Mouse (Mus musculus) CH12.LX (cell line): Measurements from ENCODE around the gene Olfr583. TPM values are rescaled to one million over a fixed set of nuclear protein-coding genes. Genes with fewer than 3 reads are reported as not detected.

Experiments
- DNase-seq: peaks from one replicate; pipeline ENCODE4 v3.0.0-alpha.2; 2013; ENCODE audit errors: extremely low read depth
- H3K27ac ChIP-seq: 2 replicates; pipeline ENCODE4 v1.5.1; 2012; ENCODE audit warnings: low read depth, mild to moderate bottlenecking, control low read depth, moderate library complexity; ENCODE audit not compliant: insufficient read depth
- H3K27me3 ChIP-seq: replicated peaks from 2 replicates; pipeline ENCODE3; 2012; ENCODE audit warnings: inconsistent platforms
- H3K36me3 ChIP-seq, 2 experiments: replicated peaks in 1 of 2; 2 replicates each; pipeline versions ENCODE3 to v1.6.1; 2012; ENCODE audit warnings: inconsistent platforms in 1 of 2, low read length in 1 of 2, mild to moderate bottlenecking in 1 of 2, mixed read lengths in 1 of 2, moderate library complexity in 1 of 2; ENCODE audit not compliant: control insufficient read depth in 1 of 2, insufficient read depth in 1 of 2
- H3K4me1 ChIP-seq, 2 experiments: 2 replicates each; pipeline ENCODE4 v1.6.1; 2012; ENCODE audit warnings: inconsistent platforms in 1 of 2, moderate library complexity in 1 of 2; ENCODE audit not compliant: insufficient read depth in 2 of 2, control insufficient read depth in 1 of 2
- H3K4me2 ChIP-seq: 2 replicates; pipeline ENCODE4 v1.6.1; 2012; ENCODE audit warnings: low read depth, mild to moderate bottlenecking, control low read depth; ENCODE audit not compliant: poor library complexity, insufficient read depth, severe bottlenecking
- H3K4me3 ChIP-seq, 3 experiments: fragments of 150-350 bp in 1 of 3; sonication (generic) in 1 of 3; replicated peaks in 1 of 3; 2 replicates each; pipeline versions ENCODE3 to v1.5.1; 2011 to 2012; ENCODE audit warnings: low read depth in 2 of 3, low read length in 2 of 3, mild to moderate bottlenecking in 2 of 3, moderate library complexity in 2 of 3, control low read depth in 1 of 3, improper control_type of control experiment in 1 of 3, inconsistent platforms in 1 of 3, mixed read lengths in 1 of 3; ENCODE audit not compliant: poor library complexity in 1 of 3
- H3K79me2 ChIP-seq: replicated peaks from 2 replicates; pipeline ENCODE4 v1.6.1; 2012; ENCODE audit warnings: mild to moderate bottlenecking, moderate library complexity; ENCODE audit not compliant: control insufficient read depth, poor library complexity, insufficient read depth, severe bottlenecking; ENCODE audit errors: extremely low read depth
- H3K9ac ChIP-seq: 2 replicates; pipeline ENCODE4 v1.6.1; 2012; ENCODE audit warnings: low read depth, mild to moderate bottlenecking, control low read depth, moderate library complexity; ENCODE audit not compliant: insufficient read depth
- H3K9me3 ChIP-seq: replicated peaks from 2 replicates; pipeline ENCODE3; 2012; ENCODE audit warnings: low read length, inconsistent platforms, mixed read lengths
- BHLHE40 ChIP-seq: IDR thresholded peaks from 2 replicates; pipeline ENCODE4 v1.6.1; 2011; ENCODE audit warnings: mild to moderate bottlenecking, low read depth, low read length, improper control_type of control experiment
- CTCF ChIP-seq, 2 experiments: IDR thresholded peaks in 1 of 2; conservative IDR thresholded peaks in 1 of 2; 2 replicates each; pipeline ENCODE4 v1.5.1; 2011 to 2012; ENCODE audit warnings: low read depth in 2 of 2, low read length in 2 of 2, improper control_type of control experiment in 1 of 2, inconsistent platforms in 1 of 2, mild to moderate bottlenecking in 1 of 2, moderate library complexity in 1 of 2
- EP300 ChIP-seq: IDR thresholded peaks from 2 replicates; pipeline ENCODE4 v1.6.1; 2011; ENCODE audit warnings: low read length, improper control_type of control experiment
- GABPA ChIP-seq: IDR thresholded peaks from 2 replicates; pipeline ENCODE4 v1.6.1; 2012; ENCODE audit warnings: low read depth, low read length, improper control_type of control experiment, inconsistent platforms; ENCODE audit not compliant: insufficient replicate concordance
- HCFC1 ChIP-seq: IDR thresholded peaks from 2 replicates; pipeline ENCODE4 v1.6.1; 2012; ENCODE audit warnings: low read depth, mild to moderate bottlenecking, inconsistent platforms, low read length, improper control_type of control experiment
- IRF4 ChIP-seq: IDR thresholded peaks from 2 replicates; pipeline ENCODE4 v1.6.1; 2014; ENCODE audit warnings: low read depth, mild to moderate bottlenecking, inconsistent platforms, low read length, improper control_type of control experiment
- JUN ChIP-seq: IDR thresholded peaks from 2 replicates; pipeline ENCODE4 v1.6.1; 2011; ENCODE audit warnings: low read depth, mild to moderate bottlenecking, low read length, improper control_type of control experiment, moderate library complexity; ENCODE audit not compliant: insufficient read depth
- MYC ChIP-seq: IDR thresholded peaks from 2 replicates; pipeline ENCODE4 v1.6.1; 2011; ENCODE audit warnings: low read depth, mild to moderate bottlenecking, improper control_type of control experiment, low read length
- NELFE ChIP-seq: IDR thresholded peaks from 2 replicates; pipeline ENCODE4 v1.6.1; 2011; ENCODE audit warnings: low read depth, low read length, improper control_type of control experiment
- PAX5 ChIP-seq: IDR thresholded peaks from 2 replicates; pipeline ENCODE4 v1.6.1; 2012; ENCODE audit warnings: low read length, inconsistent platforms, mixed read lengths
- POLR2A ChIP-seq: IDR thresholded peaks from 2 replicates; pipeline ENCODE4 v1.6.1; 2011; ENCODE audit warnings: low read depth, mild to moderate bottlenecking, improper control_type of control experiment, low read length
- RCOR1 ChIP-seq: conservative IDR thresholded peaks from 2 replicates; pipeline ENCODE4 v1.6.1; 2012; ENCODE audit warnings: low read depth, mild to moderate bottlenecking, inconsistent platforms, low read length, improper control_type of control experiment
- UBTF ChIP-seq: IDR thresholded peaks from 2 replicates; pipeline ENCODE4 v1.6.1; 2012; ENCODE audit warnings: low read depth, mild to moderate bottlenecking, inconsistent platforms, low read length, improper control_type of control experiment, moderate library complexity
- ZC3H11A ChIP-seq: IDR thresholded peaks from 2 replicates; pipeline ENCODE4 v1.6.1; 2012; ENCODE audit warnings: low read depth, mild to moderate bottlenecking, inconsistent platforms, low read length, improper control_type of control experiment
- ZMIZ1 ChIP-seq: IDR thresholded peaks from 2 replicates; pipeline ENCODE4 v1.6.1; 2012; ENCODE audit warnings: low read depth, mild to moderate bottlenecking, inconsistent platforms, low read length, improper control_type of control experiment
- dilution Hi-C: fragments of 300-500 bp; cut with MboI; formaldehyde crosslinking; loops from 2 replicates; pipeline ENCODE4 v1.14.3; 2020; ENCODE audit warnings: low sequenced_read_pairs; ENCODE audit not compliant: extremely low pct_unique_long_range_greater_than_20kb, extremely low pct_ligation_motif_present
- in situ Hi-C: fragments of 300-500 bp; cut with MboI; formaldehyde crosslinking; loops from 3 replicates; pipeline ENCODE4 v1.14.3; 2019; ENCODE audit warnings: low sequenced_read_pairs, low pct_ligation_motif_present, low pct_unique_long_range_greater_than_20kb, mixed read lengths
- polyA plus RNA-seq: library from polyadenylated mRNA; unstranded; fragments of >175 nt; gene quantifications from 2 replicates; pipeline ENCODE4 v1.2.1, GENCODE M21; 2012; ENCODE audit warnings: low read depth; ENCODE audit not compliant: insufficient read length
- total RNA-seq, 2 experiments: library from RNA; depleted of rRNA; stranded (reverse); fragments of 300-350 nt in 1 of 2; fragments of >200 nt in 1 of 2; gene quantifications; 2 replicates each; pipeline ENCODE4 v1.2.3; 2012 to 2014

Olfr583 gene
- total and polyA plus RNA-seq, 3 experiments: not detected

GRCm38 (mm10) chr7:103081585-103081984 is 30.5 kb downstream of the Olfr583 start, which contains the start of gene Olfr584:
Olfr584 (plus strand) TSS chr7:103081885.
- Histone ChIP-seq H3K79me2 (no peaks in the 10 kb centered on the region), H3K4me1 (no peaks in the 10 kb centered on the region)
- in situ Hi-C loops: no loop called here

GRCm38 (mm10) chr7:103097420-103097819 is 46.3 kb downstream of the Olfr583 start, which contains the start of gene Olfr585:
Olfr585 (plus strand) TSS chr7:103097720.
- Histone ChIP-seq H3K36me3 (no peaks in the 10 kb centered on the region), H3K9me3 (no peaks in the 10 kb centered on the region), H3K27ac (no peak within 1 kb of the TSS), H3K27me3 (no peaks in the 10 kb centered on the region), H3K9ac (no peak within 1 kb of the TSS), H3K79me2 (no peaks in the 10 kb centered on the region), H3K4me3 (no peak within 1 kb of the TSS)
- dilution Hi-C loops: no loop called here
- no peak for DNase-seq
- in situ Hi-C loops: no loop called here
- TF ChIP-seq PAX5 (no peak), NELFE (no peak), ZC3H11A (no peak), IRF4 (no peak), CTCF (conservative IDR thresholded peaks at IDR 0.05 in 1 of 2, IDR thresholded peaks at IDR 0.05 in 1 of 2; ENCODE audit: low read depth in 2 of 2, low read length in 2 of 2) (no peak)
- TF ChIP-seq, all 38 proteins: peak for 0
- Histone ChIP-seq H3K4me2 (no peak within 1 kb of the TSS), H3K4me1 (no peaks in the 10 kb centered on the region)

More at GRCm38 (mm10) chr7:103081585-103081984, 30.5 kb downstream of the Olfr583 start, which contains the start of gene Olfr584:
- no peak within 1 kb of the TSS for H3K27ac ChIP-seq
- H3K9me3 ChIP-seq: no peaks in the 10 kb centered on the region
- TF ChIP-seq UBTF (no peak), PAX5 (no peak), RCOR1 (no peak), GABPA (no peak), ZC3H11A (no peak), ZMIZ1 (no peak), JUN (no peak), MYC (no peak), HCFC1 (no peak), BHLHE40 (no peak), POLR2A (no peak), EP300 (no peak)
- DNase-seq: no peak
- dilution Hi-C loops: no loop called here
- H3K27me3 ChIP-seq: no peaks in the 10 kb centered on the region
- H3K4me3 ChIP-seq: no peak within 1 kb of the TSS
- H3K4me2 ChIP-seq: no peak within 1 kb of the TSS
- no peak within 1 kb of the TSS for H3K9ac ChIP-seq
- H3K36me3 ChIP-seq: no peaks in the 10 kb centered on the region

Other genes starting within 250 kb of the Olfr583 start
Only the 20 nearest of the 24 such genes appear.
- not detected in 2 replicates for gene Olfr569, start 160.4 kb upstream of the Olfr583 start, total RNA-seq (2012; rRNA removed)
- not detected in 2 replicates for gene Olfr569, start 160.4 kb upstream of the Olfr583 start, total RNA-seq (2014; rRNA removed)
- gene Olfr569, start 160.4 kb upstream of the Olfr583 start, polyA plus RNA-seq: not detected in 2 replicates
- gene Olfr570, start 156.7 kb upstream of the Olfr583 start, total RNA-seq (2012; rRNA removed): not detected in 2 replicates
- not detected in 2 replicates for gene Olfr570, start 156.7 kb upstream of the Olfr583 start, total RNA-seq (2014; rRNA removed)
- not detected in 2 replicates for gene Olfr570, start 156.7 kb upstream of the Olfr583 start, polyA plus RNA-seq
- not detected in 2 replicates for gene Olfr571, start 133.8 kb upstream of the Olfr583 start, total RNA-seq (2012; rRNA removed)
- not detected in 2 replicates for gene Olfr571, start 133.8 kb upstream of the Olfr583 start, total RNA-seq (2014; rRNA removed)
- gene Olfr571, start 133.8 kb upstream of the Olfr583 start, polyA plus RNA-seq: not detected in 2 replicates
- not detected in 2 replicates for gene Olfr572, start 126.9 kb upstream of the Olfr583 start, total RNA-seq (2012; rRNA removed)
- gene Olfr572, start 126.9 kb upstream of the Olfr583 start, total RNA-seq (2014; rRNA removed): not detected in 2 replicates
- gene Olfr572, start 126.9 kb upstream of the Olfr583 start, polyA plus RNA-seq: not detected in 2 replicates
- not detected in 2 replicates for gene Olfr573-ps1, start 108.7 kb upstream of the Olfr583 start, total RNA-seq (2012; rRNA removed)
- not detected in 2 replicates for gene Olfr573-ps1, start 108.7 kb upstream of the Olfr583 start, total RNA-seq (2014; rRNA removed)
- gene Olfr573-ps1, start 108.7 kb upstream of the Olfr583 start, polyA plus RNA-seq: not detected in 2 replicates
- gene Olfr574, start 102.8 kb upstream of the Olfr583 start, total RNA-seq (2012; rRNA removed): not detected in 2 replicates
- gene Olfr574, start 102.8 kb upstream of the Olfr583 start, total RNA-seq (2014; rRNA removed): not detected in 2 replicates
- not detected in 2 replicates for gene Olfr574, start 102.8 kb upstream of the Olfr583 start, polyA plus RNA-seq
- gene Olfr575, start 92.5 kb upstream of the Olfr583 start, total RNA-seq (2012; rRNA removed): not detected in 2 replicates
- gene Olfr575, start 92.5 kb upstream of the Olfr583 start, total RNA-seq (2014; rRNA removed): not detected in 2 replicates
- gene Olfr575, start 92.5 kb upstream of the Olfr583 start, polyA plus RNA-seq: not detected in 2 replicates
- not detected in 2 replicates for gene Olfr576, start 88.6 kb upstream of the Olfr583 start, total RNA-seq (2012; rRNA removed)
- gene Olfr576, start 88.6 kb upstream of the Olfr583 start, total RNA-seq (2014; rRNA removed): not detected in 2 replicates
- gene Olfr576, start 88.6 kb upstream of the Olfr583 start, polyA plus RNA-seq: not detected in 2 replicates
- gene Olfr577, start 75.4 kb upstream of the Olfr583 start, total RNA-seq (2012; rRNA removed): not detected in 2 replicates
- not detected in 2 replicates for gene Olfr577, start 75.4 kb upstream of the Olfr583 start, total RNA-seq (2014; rRNA removed)
- gene Olfr577, start 75.4 kb upstream of the Olfr583 start, polyA plus RNA-seq: not detected in 2 replicates
- not detected in 2 replicates for gene Olfr578, start 62.0 kb upstream of the Olfr583 start, total RNA-seq (2012; rRNA removed)
- gene Olfr578, start 62.0 kb upstream of the Olfr583 start, total RNA-seq (2014; rRNA removed): not detected in 2 replicates
- not detected in 2 replicates for gene Olfr578, start 62.0 kb upstream of the Olfr583 start, polyA plus RNA-seq
- gene Olfr582, start 13.3 kb upstream of the Olfr583 start, total RNA-seq (2012; rRNA removed): not detected in 2 replicates
- gene Olfr582, start 13.3 kb upstream of the Olfr583 start, total RNA-seq (2014; rRNA removed): not detected in 2 replicates
- not detected in 2 replicates for gene Olfr582, start 13.3 kb upstream of the Olfr583 start, polyA plus RNA-seq
- not detected in 2 replicates for gene Olfr584, start 30.6 kb downstream of the Olfr583 start, total RNA-seq (2012; rRNA removed)
- gene Olfr584, start 30.6 kb downstream of the Olfr583 start, total RNA-seq (2014; rRNA removed): not detected in 2 replicates
- not detected in 2 replicates for gene Olfr584, start 30.6 kb downstream of the Olfr583 start, polyA plus RNA-seq
- not detected in 2 replicates for gene Olfr585, start 46.4 kb downstream of the Olfr583 start, total RNA-seq (2012; rRNA removed)
- gene Olfr585, start 46.4 kb downstream of the Olfr583 start, total RNA-seq (2014; rRNA removed): not detected in 2 replicates
- gene Olfr585, start 46.4 kb downstream of the Olfr583 start, polyA plus RNA-seq: not detected in 2 replicates
- gene Olfr586, start 74.3 kb downstream of the Olfr583 start, total RNA-seq (2012; rRNA removed): not detected in 2 replicates
- not detected in 2 replicates for gene Olfr586, start 74.3 kb downstream of the Olfr583 start, total RNA-seq (2014; rRNA removed)
- not detected in 2 replicates for gene Olfr586, start 74.3 kb downstream of the Olfr583 start, polyA plus RNA-seq
- gene Olfr588-ps1, start 89.6 kb downstream of the Olfr583 start, total RNA-seq (2012; rRNA removed): not detected in 2 replicates
- gene Olfr588-ps1, start 89.6 kb downstream of the Olfr583 start, total RNA-seq (2014; rRNA removed): not detected in 2 replicates
- gene Olfr588-ps1, start 89.6 kb downstream of the Olfr583 start, polyA plus RNA-seq: not detected in 2 replicates
- gene Olfr589, start 105.1 kb downstream of the Olfr583 start, total RNA-seq (2012; rRNA removed): not detected in 2 replicates
- not detected in 2 replicates for gene Olfr589, start 105.1 kb downstream of the Olfr583 start, total RNA-seq (2014; rRNA removed)
- not detected in 2 replicates for gene Olfr589, start 105.1 kb downstream of the Olfr583 start, polyA plus RNA-seq
- not detected in 2 replicates for gene Olfr591, start 127.0 kb downstream of the Olfr583 start, total RNA-seq (2012; rRNA removed)
- not detected in 2 replicates for gene Olfr591, start 127.0 kb downstream of the Olfr583 start, total RNA-seq (2014; rRNA removed)
- gene Olfr591, start 127.0 kb downstream of the Olfr583 start, polyA plus RNA-seq: not detected in 2 replicates
- not detected in 2 replicates for gene Olfr592, start 133.5 kb downstream of the Olfr583 start, total RNA-seq (2012; rRNA removed)
- not detected in 2 replicates for gene Olfr592, start 133.5 kb downstream of the Olfr583 start, total RNA-seq (2014; rRNA removed)
- not detected in 2 replicates for gene Olfr592, start 133.5 kb downstream of the Olfr583 start, polyA plus RNA-seq
- not detected in 2 replicates for gene Olfr593, start 160.6 kb downstream of the Olfr583 start, total RNA-seq (2012; rRNA removed)
- gene Olfr593, start 160.6 kb downstream of the Olfr583 start, total RNA-seq (2014; rRNA removed): not detected in 2 replicates
- gene Olfr593, start 160.6 kb downstream of the Olfr583 start, polyA plus RNA-seq: not detected in 2 replicates
- not detected in 2 replicates for gene Olfr594, start 165.7 kb downstream of the Olfr583 start, total RNA-seq (2012; rRNA removed)
- not detected in 2 replicates for gene Olfr594, start 165.7 kb downstream of the Olfr583 start, total RNA-seq (2014; rRNA removed)
- not detected in 2 replicates for gene Olfr594, start 165.7 kb downstream of the Olfr583 start, polyA plus RNA-seq